Mouse (Mus musculus) intestine, embryonic 14.5 days (tissue): Measurements from ENCODE around the gene Dph7. TPM values are rescaled to one million over a fixed set of nuclear protein-coding genes. Genes with fewer than 3 reads are reported as not detected.

ENCODE experiments used
- ATAC-seq: fragments of 200-750 bp; cut with Nextera tagmentation; replicated peaks from 2 replicates; pipeline ENCODE4 v1.8.0; 2017; ENCODE audit warnings: low read depth, moderate number of reproducible peaks, moderate TSS enrichment, moderate library complexity; ENCODE audit not compliant: low FRiP score, low TSS enrichment
- DNase-seq: peaks from one replicate; pipeline ENCODE4 v3.0.0-alpha.2; 2018; ENCODE audit warnings: low spot score
- H3K27ac ChIP-seq: fragments of 300-500 bp; sonication (generic); 2 replicates; pipeline ENCODE4 v1.5.1; 2014; ENCODE audit warnings: low read depth, mild to moderate bottlenecking, control low read depth
- H3K27me3 ChIP-seq: fragments of 300-500 bp; sonication (generic); replicated peaks from 2 replicates; pipeline ENCODE4 v1.6.1; 2014; ENCODE audit warnings: low read length, control low read depth; ENCODE audit not compliant: control insufficient read depth, insufficient read depth
- H3K36me3 ChIP-seq: fragments of 300-500 bp; sonication (generic); 2 replicates; pipeline ENCODE4 v1.6.1; 2014; ENCODE audit warnings: low read length, control low read depth; ENCODE audit not compliant: control insufficient read depth, insufficient read depth
- H3K4me1 ChIP-seq: fragments of 300-500 bp; sonication (generic); replicated peaks from 2 replicates; pipeline ENCODE4 v1.6.1; 2014; ENCODE audit warnings: low read length, control low read depth, mixed read lengths; ENCODE audit not compliant: control insufficient read depth, insufficient read depth
- H3K4me2 ChIP-seq: fragments of 300-500 bp; sonication (generic); 2 replicates; pipeline ENCODE4 v1.6.1; 2014; ENCODE audit warnings: low read length
- H3K4me3 ChIP-seq: fragments of 300-500 bp; sonication (generic); 2 replicates; pipeline ENCODE4 v1.5.1; 2014; ENCODE audit warnings: low read depth, low read length, control low read depth, mixed read lengths
- H3K9ac ChIP-seq: fragments of 300-500 bp; sonication (generic); 2 replicates; pipeline ENCODE4 v1.6.1; 2014; ENCODE audit warnings: mild to moderate bottlenecking, low read length
- H3K9me3 ChIP-seq: fragments of 300-500 bp; sonication (generic); 2 replicates; pipeline ENCODE4 v1.6.1; 2016; ENCODE audit warnings: low read length, control low read depth; ENCODE audit not compliant: control insufficient read depth
- WGBS: fragments of 180-500 bp; shearing (Covaris S2); extraction: QIAGEN DNeasy Blood & Tissue Kit; methylation state at CpG from one replicate; pipeline ENCODE4 v1.1.7; 2014; 5-methylcytosine and 5-hydroxymethylcytosine counted together
- polyA plus RNA-seq: library from polyadenylated mRNA; unstranded; fragments of >200 nt; fragmentation: Nextera tagmentation; extraction: Ambion mirVana; gene quantifications from 2 replicates; pipeline ENCODE4 v1.2.1, GENCODE M21; 2014

Dph7 gene
- polyA plus RNA-seq, 1 experiment from 2014 or later = 22.9 TPM

DNA sequence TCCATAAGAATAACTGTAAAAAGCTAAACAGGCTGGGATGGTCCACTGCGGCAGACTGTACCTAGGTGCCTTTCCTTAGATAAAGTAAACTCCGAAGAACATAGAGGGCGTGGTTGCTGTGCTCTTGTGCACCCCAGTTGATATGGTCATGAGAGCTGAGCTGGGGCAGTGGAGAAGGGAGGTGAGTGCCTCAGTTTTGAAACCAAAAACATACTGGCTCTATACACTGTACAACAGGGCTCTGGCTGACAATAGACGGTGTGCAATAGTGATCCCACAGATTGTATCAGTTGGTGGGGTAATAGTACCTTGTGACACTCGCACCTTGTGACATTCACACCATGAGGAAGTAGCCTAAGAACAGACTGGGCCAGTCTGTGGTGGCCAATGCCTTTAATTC is 14.8 kb downstream of the Dph7 start:
- ATAC-seq (no peak), DNase-seq (no peak)
- peaks cover 13% of the 10 kb centered on the region for H3K4me1 ChIP-seq
- H3K4me2 ChIP-seq = no peak overlapping the region
- 93% methylated on average over 5 of the region's 5 CpGs for WGBS
- no peak overlapping the region for H3K27ac ChIP-seq
- peaks cover 13% of the 10 kb centered on the region for H3K36me3 ChIP-seq
- no peak overlapping the region for H3K9ac ChIP-seq
- no peak overlapping the region for H3K4me3 ChIP-seq
- H3K27me3 ChIP-seq = no peaks in the 10 kb centered on the region
- no peaks in the 10 kb centered on the region for H3K9me3 ChIP-seq

GRCm38 (mm10) chr2:24987762-24988161 is 25.6 kb downstream of the Dph7 start:
- no peak for DNase-seq

DNA sequence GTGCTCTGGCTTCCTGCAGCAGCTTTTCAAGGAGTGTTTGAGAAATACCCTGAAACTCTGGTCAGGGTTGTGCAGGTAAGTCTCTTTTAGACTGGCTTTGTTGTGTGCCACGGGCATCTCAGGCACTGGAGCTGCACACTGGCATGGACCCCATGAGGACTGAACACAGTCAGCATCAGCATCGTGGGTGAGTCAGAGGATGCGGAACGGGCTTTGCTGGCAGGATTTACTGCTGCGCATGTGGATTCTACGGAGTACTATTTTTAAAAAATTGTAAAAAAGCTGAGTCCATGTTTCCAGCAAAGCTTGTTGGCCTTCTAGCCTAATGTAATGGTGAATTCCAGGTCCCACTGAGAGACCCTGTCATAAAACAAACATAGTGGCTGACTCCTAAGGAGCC is 33.1 kb downstream of the Dph7 start:
- Histone ChIP-seq H3K27me3 (no peaks in the 10 kb centered on the region), H3K27ac (no peak overlapping the region), H3K36me3 (no peaks in the 10 kb centered on the region), H3K4me1 (no peaks in the 10 kb centered on the region), H3K9me3 (no peaks in the 10 kb centered on the region), H3K9ac (no peak overlapping the region), H3K4me2 (no peak overlapping the region), H3K4me3 (no peak overlapping the region)
- DNase-seq (no peak), ATAC-seq (no peak)
- 91% methylated on average over 6 of the region's 6 CpGs for WGBS

More at GRCm38 (mm10) chr2:24987762-24988161, 25.6 kb downstream of the Dph7 start:
- Histone ChIP-seq H3K4me2 (no peak overlapping the region), H3K36me3 (peaks cover 3% of the 10 kb centered on the region; the same call in 1 of the 2 replicates), H3K9ac (no peak overlapping the region), H3K4me3 (no peak overlapping the region), H3K27me3 (no peaks in the 10 kb centered on the region), H3K27ac (no peak overlapping the region), H3K4me1 (no peaks in the 10 kb centered on the region), H3K9me3 (no peaks in the 10 kb centered on the region)
- ATAC-seq = no peak
- 48% methylated on average over 2 of the region's 2 CpGs for WGBS

DNA sequence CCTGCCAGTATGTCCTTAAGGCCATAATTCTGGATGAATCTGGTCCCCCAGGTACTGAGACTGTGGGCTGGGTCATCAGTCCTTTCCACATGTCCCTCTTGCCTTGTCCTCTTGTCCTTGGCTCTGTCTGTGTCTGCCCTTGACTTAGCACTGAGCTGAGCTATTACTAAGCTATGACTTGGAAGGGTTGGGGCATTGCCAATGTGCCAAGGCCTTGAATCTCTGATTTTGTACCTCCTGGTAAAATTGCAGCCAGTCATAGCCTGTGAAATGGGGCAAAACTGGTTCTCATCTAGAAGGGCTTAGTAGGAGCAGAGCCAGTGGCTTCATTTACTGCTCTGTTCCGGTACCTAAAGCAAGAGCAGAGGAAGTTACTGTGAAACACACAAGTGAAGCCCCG is 34.3 kb downstream of the Dph7 start:
- Histone ChIP-seq H3K4me3 (no peak overlapping the region), H3K27ac (no peak overlapping the region), H3K27me3 (no peaks in the 10 kb centered on the region), H3K4me2 (no peak overlapping the region), H3K4me1 (no peaks in the 10 kb centered on the region), H3K9ac (no peak overlapping the region), H3K36me3 (no peaks in the 10 kb centered on the region), H3K9me3 (no peaks in the 10 kb centered on the region)
- ATAC-seq (no peak), DNase-seq (no peak)
- WGBS = 86% methylated on average over 2 of the region's 2 CpGs

DNA sequence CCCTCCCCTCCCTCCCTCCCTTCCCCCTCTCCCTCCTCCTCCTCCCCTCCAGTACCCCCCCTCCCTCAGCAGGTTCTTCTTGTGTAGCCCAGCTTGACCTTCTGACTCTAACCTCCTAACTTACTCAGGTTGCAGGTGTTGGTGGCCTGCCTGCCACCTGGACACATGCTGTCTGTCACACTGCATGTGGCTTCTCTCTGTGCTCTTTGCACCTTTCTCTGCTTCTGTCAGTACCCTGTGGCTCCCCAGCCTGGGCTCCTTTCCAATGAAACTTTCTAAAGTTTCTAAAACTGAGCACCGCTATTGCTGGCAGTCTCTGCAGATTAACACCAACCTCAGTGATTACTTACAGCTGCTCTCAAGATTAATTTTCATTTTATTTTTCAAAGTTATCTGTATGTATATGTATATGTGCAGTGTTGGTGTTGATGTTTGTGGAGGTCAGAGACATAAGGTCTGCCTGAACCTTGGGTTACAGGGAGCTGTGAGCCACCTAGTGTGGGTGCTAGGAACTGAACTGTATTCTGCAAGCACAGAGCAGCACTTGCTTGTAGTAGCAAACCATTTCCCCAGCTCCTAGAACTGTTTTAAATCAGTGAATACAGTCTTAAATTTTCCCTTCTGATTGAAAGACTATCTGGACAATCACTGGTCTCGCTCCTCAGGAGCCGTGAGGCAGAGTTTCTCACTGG is 38.5 kb downstream of the Dph7 start:
- Histone ChIP-seq H3K27me3 (no peaks in the 10 kb centered on the region), H3K9me3 (no peaks in the 10 kb centered on the region), H3K4me3 (no peak overlapping the region), H3K4me1 (no peaks in the 10 kb centered on the region), H3K9ac (no peak overlapping the region), H3K36me3 (no peaks in the 10 kb centered on the region), H3K4me2 (no peak overlapping the region), H3K27ac (no peak overlapping the region)
- 68% methylated on average over 3 of the region's 3 CpGs for WGBS
- DNase-seq (no peak), ATAC-seq (no peak)

DNA sequence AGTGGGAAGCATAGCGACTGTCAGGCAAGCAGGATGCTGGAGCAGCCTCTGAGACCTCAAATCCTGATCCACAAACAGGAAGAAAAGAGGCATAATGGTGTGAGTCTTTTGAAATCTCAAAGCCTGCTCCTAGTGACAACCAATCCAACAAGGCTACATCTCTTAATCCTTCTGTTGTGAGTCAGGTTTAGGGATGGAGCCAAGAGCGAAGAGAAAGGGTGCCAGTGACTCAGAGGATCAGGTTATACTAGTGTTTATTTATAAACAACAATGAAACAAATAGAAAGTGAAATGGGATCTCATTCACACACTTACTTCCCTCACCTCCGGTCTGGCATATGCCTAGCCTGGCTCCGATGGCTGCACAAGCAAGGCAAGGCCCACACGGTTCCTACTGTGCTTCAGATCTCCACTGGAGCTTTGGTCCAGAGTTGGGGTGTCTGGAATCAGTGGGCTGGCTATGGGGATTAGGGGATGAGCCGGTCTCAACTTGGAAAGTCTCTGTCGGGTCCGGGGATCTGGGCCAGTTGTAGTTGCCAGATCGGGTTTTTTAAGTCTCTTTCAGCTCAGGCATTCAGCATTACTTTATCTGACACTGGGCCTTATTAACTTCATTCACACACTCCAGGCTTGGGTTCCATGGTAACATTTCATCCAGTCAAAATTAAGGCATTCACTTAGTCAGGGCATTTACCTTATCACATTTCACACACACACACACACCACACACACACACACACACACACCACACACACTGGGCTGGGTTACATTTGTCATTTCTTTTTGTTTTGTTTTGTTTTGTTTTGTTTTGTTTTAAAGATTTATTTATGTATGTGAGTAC is 42.0 kb downstream of the Dph7 start:
- 77% methylated on average over 9 of the region's 9 CpGs for WGBS

GRCm38 (mm10) chr2:25006767-25007166 is 44.6 kb downstream of the Dph7 start:
- 86% methylated on average over 1 of the region's 1 CpGs for WGBS
- H3K27ac ChIP-seq = no peak overlapping the region
- H3K36me3 ChIP-seq = no peaks in the 10 kb centered on the region
- H3K9me3 ChIP-seq = no peaks in the 10 kb centered on the region
- H3K4me3 ChIP-seq = no peak overlapping the region
- no peaks in the 10 kb centered on the region for H3K4me1 ChIP-seq
- ATAC-seq (no peak), DNase-seq (no peak)
- H3K27me3 ChIP-seq = no peaks in the 10 kb centered on the region
- H3K9ac ChIP-seq = no peak overlapping the region
- no peak overlapping the region for H3K4me2 ChIP-seq

More for the DNA sequence above, 42.0 kb downstream of the Dph7 start:
- no peaks in the 10 kb centered on the region for H3K9me3 ChIP-seq
- no peak overlapping the region for H3K9ac ChIP-seq
- no peaks in the 10 kb centered on the region for H3K27me3 ChIP-seq
- DNase-seq = no peak
- H3K36me3 ChIP-seq = no peaks in the 10 kb centered on the region
- H3K4me2 ChIP-seq = no peak overlapping the region
- no peak for ATAC-seq
- no peak overlapping the region for H3K4me3 ChIP-seq
- H3K27ac ChIP-seq = no peak overlapping the region
- H3K4me1 ChIP-seq = no peaks in the 10 kb centered on the region

- DNase-seq (no peak), ATAC-seq (no peak)
- H3K4me2 ChIP-seq = no peak overlapping the region
- H3K9ac ChIP-seq = no peak overlapping the region
- no peaks in the 10 kb centered on the region for H3K9me3 ChIP-seq
- H3K4me1 ChIP-seq = no peaks in the 10 kb centered on the region
- no peaks in the 10 kb centered on the region for H3K36me3 ChIP-seq
- no peak overlapping the region for H3K27ac ChIP-seq
- no peak overlapping the region for H3K4me3 ChIP-seq
- no peaks in the 10 kb centered on the region for H3K27me3 ChIP-seq
Observed at GRCm38 (mm10) chr2:25008250-25008649, 46.0 kb downstream of the Dph7 start.
